Mouse (Mus musculus): ENCODE measurements around the gene Rai1. TPM values are rescaled to one million over a fixed set of nuclear protein-coding genes. Genes with fewer than 3 reads are reported as not detected.

Rai1 gene
- polyA plus RNA-seq, 1 experiment from 2014 or later: 23.9 TPM

DNA sequence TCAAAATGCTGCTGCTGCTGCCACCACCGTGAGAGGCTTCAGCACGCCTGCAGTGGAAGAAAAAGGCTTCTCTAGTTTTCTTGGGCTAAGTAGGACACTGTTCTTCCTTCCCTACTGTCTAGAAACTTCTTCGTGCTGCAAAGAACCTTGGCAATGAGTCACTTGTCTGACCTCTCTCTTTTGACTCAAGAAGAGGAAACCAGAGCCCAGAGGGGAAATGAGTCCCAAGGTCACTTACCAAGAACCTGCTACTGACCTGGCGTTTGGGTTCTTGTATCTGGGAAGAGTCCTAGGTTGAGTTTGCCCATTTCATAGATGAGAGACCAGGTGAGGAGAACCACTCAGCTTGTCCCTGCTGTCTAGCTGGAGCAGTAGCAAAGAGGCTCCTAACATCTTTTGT, 38.3 kb downstream of the Rai1 start:
- Histone ChIP-seq H3K27ac (replicated peaks; ENCODE audit: low read depth, low read length) (no peak overlapping the region), H3K9ac (ENCODE audit: low read depth, low read length) (no peak overlapping the region), H3K9me3 (ENCODE audit: control insufficient read depth, low read length) (no peaks in the 10 kb centered on the region), H3K4me1 (ENCODE audit: control insufficient read depth, insufficient read depth, low read length) (peaks cover 20% of the 10 kb centered on the region), H3K27me3 (replicated peaks; ENCODE audit: control insufficient read depth, insufficient read depth, low read length) (no peaks in the 10 kb centered on the region), H3K36me3 (ENCODE audit: control insufficient read depth, insufficient read depth, low read length) (peaks cover 34% of the 10 kb centered on the region), H3K4me3 (ENCODE audit: low read depth, low read length) (no peak overlapping the region), H3K4me2 (ENCODE audit: low read depth, low read length) (no peak overlapping the region)
- 72% methylated on average over 4 of the region's 4 CpGs for WGBS
- ATAC-seq (ENCODE audit: low read depth) (no peak), DNase-seq (ENCODE audit: low spot score) (no peak)

DNA sequence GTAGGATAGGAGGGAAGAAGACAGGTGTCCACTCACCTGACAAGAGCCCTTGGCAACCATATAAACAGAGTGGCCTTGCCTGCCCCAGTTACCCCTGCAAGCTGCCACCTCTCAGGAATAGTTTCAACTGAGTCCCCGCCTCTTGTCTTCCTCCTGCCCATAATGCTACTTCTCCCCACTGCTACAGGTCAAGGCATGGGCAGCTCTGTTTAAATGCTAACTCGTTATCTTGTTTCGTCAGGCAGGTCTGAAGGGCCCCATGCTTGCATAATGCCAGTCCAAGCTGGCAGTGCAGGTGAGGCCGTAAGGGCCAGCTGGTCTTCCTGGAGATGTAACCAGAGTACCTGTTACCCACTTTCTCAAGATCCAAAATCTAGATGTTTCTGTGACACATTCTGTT, 41.4 kb downstream of the Rai1 start:
- no peak for DNase-seq (ENCODE audit: low spot score)
- WGBS: 82% methylated on average over 4 of the region's 4 CpGs
- peaks cover 10% of the 10 kb centered on the region for H3K4me1 ChIP-seq (ENCODE audit: control insufficient read depth, insufficient read depth, low read length)
- peaks cover 45% of the 10 kb centered on the region for H3K36me3 ChIP-seq (ENCODE audit: control insufficient read depth, insufficient read depth, low read length)
- no peaks in the 10 kb centered on the region for H3K27me3 ChIP-seq (replicated peaks; ENCODE audit: control insufficient read depth, insufficient read depth, low read length)
- no peak overlapping the region for H3K9ac ChIP-seq (ENCODE audit: low read depth, low read length)
- no peak overlapping the region for H3K4me2 ChIP-seq (ENCODE audit: low read depth, low read length)
- no peak overlapping the region for H3K27ac ChIP-seq (replicated peaks; ENCODE audit: low read depth, low read length)
- no peaks in the 10 kb centered on the region for H3K9me3 ChIP-seq (ENCODE audit: control insufficient read depth, low read length)
- no peak overlapping the region for H3K4me3 ChIP-seq (ENCODE audit: low read depth, low read length)
- ATAC-seq (ENCODE audit: low read depth): no peak

GRCm38 (mm10) chr11:60148591-60148990, 43.8 kb downstream of the Rai1 start:
- H3K27me3 ChIP-seq (replicated peaks; ENCODE audit: control insufficient read depth, insufficient read depth, low read length): no peaks in the 10 kb centered on the region
- 81% methylated on average over 5 of the region's 5 CpGs for WGBS
- DNase-seq (ENCODE audit: low spot score): no peak
- H3K4me3 ChIP-seq (ENCODE audit: low read depth, low read length): no peak overlapping the region
- no peak overlapping the region for H3K4me2 ChIP-seq (ENCODE audit: low read depth, low read length)
- no peak overlapping the region for H3K27ac ChIP-seq (replicated peaks; ENCODE audit: low read depth, low read length)
- no peaks in the 10 kb centered on the region for H3K4me1 ChIP-seq (ENCODE audit: control insufficient read depth, insufficient read depth, low read length)
- H3K9ac ChIP-seq (ENCODE audit: low read depth, low read length): no peak overlapping the region
- H3K36me3 ChIP-seq (ENCODE audit: control insufficient read depth, insufficient read depth, low read length): peaks cover 38% of the 10 kb centered on the region
- no peaks in the 10 kb centered on the region for H3K9me3 ChIP-seq (ENCODE audit: control insufficient read depth, low read length)
- no peak for ATAC-seq (ENCODE audit: low read depth)

GRCm38 (mm10) chr11:60149086-60149485, 44.3 kb downstream of the Rai1 start:
- Histone ChIP-seq H3K4me2 (ENCODE audit: low read depth, low read length) (no peak overlapping the region), H3K9me3 (ENCODE audit: control insufficient read depth, low read length) (no peaks in the 10 kb centered on the region), H3K4me1 (ENCODE audit: control insufficient read depth, insufficient read depth, low read length) (no peaks in the 10 kb centered on the region), H3K27me3 (replicated peaks; ENCODE audit: control insufficient read depth, insufficient read depth, low read length) (no peaks in the 10 kb centered on the region), H3K27ac (replicated peaks; ENCODE audit: low read depth, low read length) (no peak overlapping the region), H3K4me3 (ENCODE audit: low read depth, low read length) (no peak overlapping the region), H3K36me3 (ENCODE audit: control insufficient read depth, insufficient read depth, low read length) (peaks cover 43% of the 10 kb centered on the region), H3K9ac (ENCODE audit: low read depth, low read length) (no peak overlapping the region)
- DNase-seq (ENCODE audit: low spot score): no peak
- 62% methylated on average over 3 of the region's 3 CpGs for WGBS
- no peak for ATAC-seq (ENCODE audit: low read depth)

DNA sequence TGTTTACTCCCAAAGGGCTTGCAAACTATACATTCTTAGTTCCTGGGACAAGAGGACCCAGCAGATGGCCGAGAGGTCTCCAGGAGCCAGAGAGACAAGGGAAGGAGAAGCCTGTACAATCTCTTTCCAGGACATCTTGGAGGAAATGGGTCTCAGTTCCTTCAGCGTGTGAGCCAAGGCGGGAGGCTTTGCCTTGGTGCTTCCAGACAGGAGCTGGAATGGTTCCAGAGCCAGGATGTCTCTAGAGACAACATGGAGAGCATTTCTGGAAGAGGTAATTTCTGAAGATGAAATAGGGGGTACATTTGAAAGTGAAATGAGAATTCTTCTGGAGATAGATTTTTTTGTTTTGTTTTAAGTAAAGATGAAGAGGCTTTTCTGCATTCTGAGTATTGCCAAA, 45.9 kb downstream of the Rai1 start:
- H3K27ac ChIP-seq (replicated peaks; ENCODE audit: low read depth, low read length): no peak overlapping the region
- no peaks in the 10 kb centered on the region for H3K27me3 ChIP-seq (replicated peaks; ENCODE audit: control insufficient read depth, insufficient read depth, low read length)
- H3K4me2 ChIP-seq (ENCODE audit: low read depth, low read length): no peak overlapping the region
- ATAC-seq (ENCODE audit: low read depth): no peak
- no peaks in the 10 kb centered on the region for H3K4me1 ChIP-seq (ENCODE audit: control insufficient read depth, insufficient read depth, low read length)
- no peaks in the 10 kb centered on the region for H3K9me3 ChIP-seq (ENCODE audit: control insufficient read depth, low read length)
- H3K36me3 ChIP-seq (ENCODE audit: control insufficient read depth, insufficient read depth, low read length): peaks cover 47% of the 10 kb centered on the region
- no peak overlapping the region for H3K9ac ChIP-seq (ENCODE audit: low read depth, low read length)
- 74% methylated on average over 3 of the region's 3 CpGs for WGBS
- DNase-seq (ENCODE audit: low spot score): no peak
- H3K4me3 ChIP-seq (ENCODE audit: low read depth, low read length): no peak overlapping the region

- no peaks in the 10 kb centered on the region for H3K4me1 ChIP-seq (ENCODE audit: control insufficient read depth, insufficient read depth, low read length)
- no peaks in the 10 kb centered on the region for H3K27me3 ChIP-seq (replicated peaks; ENCODE audit: control insufficient read depth, insufficient read depth, low read length)
- ATAC-seq (ENCODE audit: low read depth): no peak
- no peak overlapping the region for H3K27ac ChIP-seq (replicated peaks; ENCODE audit: low read depth, low read length)
- peaks cover 35% of the 10 kb centered on the region for H3K36me3 ChIP-seq (ENCODE audit: control insufficient read depth, insufficient read depth, low read length)
- H3K4me3 ChIP-seq (ENCODE audit: low read depth, low read length): no peak overlapping the region
- H3K9ac ChIP-seq (ENCODE audit: low read depth, low read length): no peak overlapping the region
- no peak for DNase-seq (ENCODE audit: low spot score)
- WGBS: 73% methylated on average over 1 of the region's 1 CpGs
- no peak overlapping the region for H3K4me2 ChIP-seq (ENCODE audit: low read depth, low read length)
- H3K9me3 ChIP-seq (ENCODE audit: control insufficient read depth, low read length): no peaks in the 10 kb centered on the region
These were observed 47.5 kb downstream of the Rai1 start for GRCm38 (mm10) chr11:60152339-60152738.

GRCm38 (mm10) chr11:60153936-60154335, 49.1 kb downstream of the Rai1 start:
- Histone ChIP-seq H3K27me3 (replicated peaks; ENCODE audit: control insufficient read depth, insufficient read depth, low read length) (no peaks in the 10 kb centered on the region), H3K27ac (replicated peaks; ENCODE audit: low read depth, low read length) (no peak overlapping the region), H3K36me3 (ENCODE audit: control insufficient read depth, insufficient read depth, low read length) (peaks cover 35% of the 10 kb centered on the region), H3K9me3 (ENCODE audit: control insufficient read depth, low read length) (no peaks in the 10 kb centered on the region), H3K4me2 (ENCODE audit: low read depth, low read length) (no peak overlapping the region), H3K4me1 (ENCODE audit: control insufficient read depth, insufficient read depth, low read length) (no peaks in the 10 kb centered on the region), H3K4me3 (ENCODE audit: low read depth, low read length) (no peak overlapping the region), H3K9ac (ENCODE audit: low read depth, low read length) (no peak overlapping the region)
- 77% methylated on average over 3 of the region's 3 CpGs for WGBS
- DNase-seq (ENCODE audit: low spot score) (no peak), ATAC-seq (ENCODE audit: low read depth) (no peak; the same call in 1 of the 2 replicates)

DNA sequence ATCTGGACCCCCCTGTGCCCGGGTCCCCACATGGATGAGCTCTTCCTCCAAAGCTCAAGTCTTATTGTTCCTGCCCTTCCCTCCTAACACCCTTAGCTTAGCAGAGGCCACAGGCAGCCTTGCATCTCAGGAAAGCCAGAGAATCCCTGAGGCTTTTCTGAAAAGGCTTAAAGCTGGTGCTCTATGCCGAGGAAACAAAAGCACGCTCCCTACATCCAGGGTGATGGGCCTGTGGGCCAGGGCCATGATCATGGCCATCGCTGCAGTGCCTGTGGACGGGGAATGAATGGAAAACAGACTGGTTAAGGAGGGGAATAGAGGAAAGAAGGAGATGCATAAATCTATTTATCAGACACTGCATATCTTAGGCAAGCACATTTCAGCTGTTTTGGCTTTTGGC, 50.9 kb downstream of the Rai1 start:
- H3K27ac ChIP-seq (replicated peaks; ENCODE audit: low read depth, low read length): no peak overlapping the region
- DNase-seq (ENCODE audit: low spot score): no peak
- ATAC-seq (ENCODE audit: low read depth): no peak
- peaks cover 35% of the 10 kb centered on the region for H3K36me3 ChIP-seq (ENCODE audit: control insufficient read depth, insufficient read depth, low read length)
- no peaks in the 10 kb centered on the region for H3K27me3 ChIP-seq (replicated peaks; ENCODE audit: control insufficient read depth, insufficient read depth, low read length)
- H3K4me1 ChIP-seq (ENCODE audit: control insufficient read depth, insufficient read depth, low read length): peaks cover 7% of the 10 kb centered on the region
- no peaks in the 10 kb centered on the region for H3K9me3 ChIP-seq (ENCODE audit: control insufficient read depth, low read length)
- no peak overlapping the region for H3K4me2 ChIP-seq (ENCODE audit: low read depth, low read length)
- no peak overlapping the region for H3K9ac ChIP-seq (ENCODE audit: low read depth, low read length)
- WGBS: 81% methylated on average over 5 of the region's 5 CpGs
- H3K4me3 ChIP-seq (ENCODE audit: low read depth, low read length): no peak overlapping the region

GRCm38 (mm10) chr11:60158271-60158670, 53.5 kb downstream of the Rai1 start:
- no peak for ATAC-seq (ENCODE audit: low read depth)

More at GRCm38 (mm10) chr11:60158271-60158670, 53.5 kb downstream of the Rai1 start:
- Histone ChIP-seq H3K4me2 (ENCODE audit: low read depth, low read length) (no peak overlapping the region), H3K9me3 (ENCODE audit: control insufficient read depth, low read length) (no peaks in the 10 kb centered on the region), H3K4me3 (ENCODE audit: low read depth, low read length) (no peak overlapping the region), H3K27ac (replicated peaks; ENCODE audit: low read depth, low read length) (no peak overlapping the region), H3K4me1 (ENCODE audit: control insufficient read depth, insufficient read depth, low read length) (peaks cover 14% of the 10 kb centered on the region), H3K9ac (ENCODE audit: low read depth, low read length) (no peak overlapping the region), H3K36me3 (ENCODE audit: control insufficient read depth, insufficient read depth, low read length) (peaks cover 30% of the 10 kb centered on the region), H3K27me3 (replicated peaks; ENCODE audit: control insufficient read depth, insufficient read depth, low read length) (no peaks in the 10 kb centered on the region)
- WGBS: 72% methylated on average over 4 of the region's 4 CpGs
- DNase-seq (ENCODE audit: low spot score): no peak
